Mouse (Mus musculus): Measurements from ENCODE around the gene Rae1. TPM values are rescaled to one million over a fixed set of nuclear protein-coding genes. Genes with fewer than 3 reads are reported as not detected.

Gene Rae1
- total RNA-seq, 1 experiment: 120 TPM

GRCm38 (mm10) chr2:173046582-173047297 lies 46.8 kb downstream of the Rae1 start:
- TF ChIP-seq MAFK (IDR thresholded peaks at IDR 0.05; ENCODE audit: insufficient read depth, low read depth, low read length) (no peak), ZC3H11A (IDR thresholded peaks at IDR 0.05; ENCODE audit: borderline replicate concordance, low read depth, low read length) (no peak), ZNF384 (IDR thresholded peaks at IDR 0.05; ENCODE audit: low read depth, low read length) (no peak), HCFC1 (IDR thresholded peaks at IDR 0.05; ENCODE audit: borderline replicate concordance, insufficient read depth, low read length) (no peak), CHD2 (IDR thresholded peaks at IDR 0.05; ENCODE audit: low read depth, low read length) (no peak)
- in situ Hi-C loops (cut with MboI; ENCODE audit: low sequenced_read_pairs in 2 of 2, unreplicated experiment in 2 of 2): no loop called here
- peak overlapping the region; percentile 5; the same call in 1 of the 2 replicates for H3K9ac ChIP-seq (ENCODE audit: insufficient read depth, low read depth, low read length, poor library complexity, severe bottlenecking)
- no peak overlapping the region for H3K4me3 ChIP-seq (ENCODE audit: insufficient read depth in 1 of 2, low read depth in 1 of 2, low read length in 2 of 2, poor library complexity in 1 of 2, severe bottlenecking in 1 of 2)
- H3K4me1 ChIP-seq (ENCODE audit: control insufficient read depth in 2 of 2, insufficient read depth in 2 of 2, low read length in 2 of 2, poor library complexity in 1 of 2): peaks cover 2 to 24% of the 10 kb centered on the region in 2 experiments; a peak in 1 of 4 replicates
- no peak overlapping the region for H3K27ac ChIP-seq (ENCODE audit: insufficient read depth, low read depth, low read length, poor library complexity, severe bottlenecking)
- H3K36me3 ChIP-seq (ENCODE audit: control insufficient read depth, insufficient read depth, low read length, poor library complexity, severe bottlenecking): no peaks in the 10 kb centered on the region
- no peaks in the 10 kb centered on the region for H3K9me3 ChIP-seq (ENCODE audit: control insufficient read depth, insufficient read depth, low read depth, low read length)
- no peak for DNase-seq (ENCODE audit: low read depth, low spot score)

- in situ Hi-C loops (cut with MboI; ENCODE audit: low sequenced_read_pairs in 2 of 2, unreplicated experiment in 2 of 2): no loop called here
- Histone ChIP-seq H3K9ac (ENCODE audit: insufficient read depth, low read depth, low read length, poor library complexity, severe bottlenecking) (no peak overlapping the region), H3K4me3 (ENCODE audit: insufficient read depth in 1 of 2, low read depth in 1 of 2, low read length in 2 of 2, poor library complexity in 1 of 2, severe bottlenecking in 1 of 2) (no peak overlapping the region), H3K4me1 (ENCODE audit: control insufficient read depth in 2 of 2, insufficient read depth in 2 of 2, low read length in 2 of 2, poor library complexity in 1 of 2) (peaks cover 2 to 24% of the 10 kb centered on the region in 2 experiments; a peak in 1 of 4 replicates), H3K27ac (ENCODE audit: insufficient read depth, low read depth, low read length, poor library complexity, severe bottlenecking) (no peak overlapping the region), H3K36me3 (ENCODE audit: control insufficient read depth, insufficient read depth, low read length, poor library complexity, severe bottlenecking) (no peaks in the 10 kb centered on the region), H3K9me3 (ENCODE audit: control insufficient read depth, insufficient read depth, low read depth, low read length) (no peaks in the 10 kb centered on the region)
- TF ChIP-seq HCFC1 (IDR thresholded peaks at IDR 0.05; ENCODE audit: borderline replicate concordance, insufficient read depth, low read length) (no peak), CHD2 (IDR thresholded peaks at IDR 0.05; ENCODE audit: low read depth, low read length) (no peak), ZC3H11A (IDR thresholded peaks at IDR 0.05; ENCODE audit: borderline replicate concordance, low read depth, low read length) (no peak), MAFK (IDR thresholded peaks at IDR 0.05; ENCODE audit: insufficient read depth, low read depth, low read length) (no peak), ZNF384 (IDR thresholded peaks at IDR 0.05; ENCODE audit: low read depth, low read length) (no peak)
- no peak for DNase-seq (ENCODE audit: low read depth, low spot score)
Observed at GRCm38 (mm10) chr2:173047471-173047870, 47.6 kb downstream of the Rae1 start.

DNA sequence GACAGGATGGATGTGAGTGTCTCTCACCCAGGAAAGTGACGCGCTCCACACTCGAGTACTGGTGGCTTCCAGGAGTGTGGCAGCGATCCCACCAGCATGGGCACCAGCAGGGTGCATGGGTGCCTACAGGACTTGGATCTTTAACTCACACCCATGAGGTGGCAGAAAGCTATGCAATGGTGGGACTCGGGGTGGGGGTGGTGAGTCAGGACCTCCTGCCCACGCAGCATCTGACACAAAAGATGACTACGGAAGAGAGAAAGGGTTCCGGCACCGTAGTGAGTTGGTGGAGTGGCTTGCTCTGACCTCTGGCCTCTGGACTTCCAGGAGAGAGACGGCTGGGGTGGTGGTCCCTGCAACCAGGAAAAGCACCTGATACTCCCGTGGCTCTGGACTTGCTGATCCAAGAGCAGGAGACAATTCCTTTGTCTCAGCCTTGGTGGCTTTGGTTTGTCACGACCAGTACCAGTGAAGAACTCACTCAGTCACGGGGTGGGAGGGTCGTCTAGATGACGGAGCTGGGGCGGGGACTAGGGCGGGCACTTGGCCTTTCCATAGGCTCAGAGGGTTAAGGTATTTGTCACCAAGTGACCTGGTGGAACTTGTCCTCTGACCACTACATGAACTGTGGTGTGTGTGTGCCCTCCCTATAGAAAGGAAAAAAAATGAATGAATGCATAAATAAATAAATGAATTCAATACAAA lies 48.3 kb downstream of the Rae1 start:
- Histone ChIP-seq H3K9me3 (ENCODE audit: control insufficient read depth, insufficient read depth, low read depth, low read length) (no peaks in the 10 kb centered on the region), H3K36me3 (ENCODE audit: control insufficient read depth, insufficient read depth, low read length, poor library complexity, severe bottlenecking) (no peaks in the 10 kb centered on the region), H3K9ac (ENCODE audit: insufficient read depth, low read depth, low read length, poor library complexity, severe bottlenecking) (no peak overlapping the region), H3K4me1 (ENCODE audit: control insufficient read depth in 2 of 2, insufficient read depth in 2 of 2, low read length in 2 of 2, poor library complexity in 1 of 2) (peaks cover 2 to 24% of the 10 kb centered on the region in 2 experiments; a peak in 1 of 4 replicates), H3K4me3 (ENCODE audit: insufficient read depth in 1 of 2, low read depth in 1 of 2, low read length in 2 of 2, poor library complexity in 1 of 2, severe bottlenecking in 1 of 2) (no peak overlapping the region), H3K27ac (ENCODE audit: insufficient read depth, low read depth, low read length, poor library complexity, severe bottlenecking) (no peak overlapping the region)
- no peak for TF ChIP-seq ZC3H11A (IDR thresholded peaks at IDR 0.05; ENCODE audit: borderline replicate concordance, low read depth, low read length)
- no peak for TF ChIP-seq HCFC1 (IDR thresholded peaks at IDR 0.05; ENCODE audit: borderline replicate concordance, insufficient read depth, low read length)
- TF ChIP-seq ZNF384 (IDR thresholded peaks at IDR 0.05; ENCODE audit: low read depth, low read length): no peak
- no peak for TF ChIP-seq CHD2 (IDR thresholded peaks at IDR 0.05; ENCODE audit: low read depth, low read length)
- no peak for TF ChIP-seq MAFK (IDR thresholded peaks at IDR 0.05; ENCODE audit: insufficient read depth, low read depth, low read length)
- in situ Hi-C loops (cut with MboI; ENCODE audit: low sequenced_read_pairs in 2 of 2, unreplicated experiment in 2 of 2): no loop called here
- DNase-seq (ENCODE audit: low read depth, low spot score): no peak

DNA sequence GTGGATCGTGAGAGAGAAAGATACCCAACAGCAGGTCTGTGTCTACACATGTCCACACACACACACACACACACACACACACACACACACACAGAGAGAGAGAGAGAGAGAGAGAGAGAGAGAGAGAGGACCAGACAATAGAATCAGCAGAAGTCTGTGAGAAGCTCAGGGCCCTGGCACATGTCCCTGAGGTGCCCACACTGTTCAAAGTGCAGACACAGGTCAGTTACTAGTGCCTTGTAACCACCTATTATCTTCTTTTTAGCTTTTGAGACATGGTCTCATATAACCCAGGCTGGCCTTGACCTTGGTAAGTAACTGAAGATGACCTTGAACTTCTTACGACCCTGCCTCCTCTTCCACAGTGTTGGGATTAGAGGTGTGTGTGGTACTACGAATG lies 49.3 kb downstream of the Rae1 start:
- H3K4me1 ChIP-seq (ENCODE audit: control insufficient read depth in 2 of 2, insufficient read depth in 2 of 2, low read length in 2 of 2, poor library complexity in 1 of 2): peaks cover 2 to 22% of the 10 kb centered on the region in 2 experiments; a peak in 1 of 4 replicates
- no peaks in the 10 kb centered on the region for H3K9me3 ChIP-seq (ENCODE audit: control insufficient read depth, insufficient read depth, low read depth, low read length)
- H3K27ac ChIP-seq (ENCODE audit: insufficient read depth, low read depth, low read length, poor library complexity, severe bottlenecking): no peak overlapping the region
- in situ Hi-C loops (cut with MboI; ENCODE audit: low sequenced_read_pairs in 2 of 2, unreplicated experiment in 2 of 2): no loop called here
- no peak overlapping the region for H3K4me3 ChIP-seq (ENCODE audit: insufficient read depth in 1 of 2, low read depth in 1 of 2, low read length in 2 of 2, poor library complexity in 1 of 2, severe bottlenecking in 1 of 2)
- no peak for DNase-seq (ENCODE audit: low read depth, low spot score)
- no peaks in the 10 kb centered on the region for H3K36me3 ChIP-seq (ENCODE audit: control insufficient read depth, insufficient read depth, low read length, poor library complexity, severe bottlenecking)
- no peak overlapping the region for H3K9ac ChIP-seq (ENCODE audit: insufficient read depth, low read depth, low read length, poor library complexity, severe bottlenecking)
- TF ChIP-seq ZC3H11A (IDR thresholded peaks at IDR 0.05; ENCODE audit: borderline replicate concordance, low read depth, low read length) (no peak), HCFC1 (IDR thresholded peaks at IDR 0.05; ENCODE audit: borderline replicate concordance, insufficient read depth, low read length) (no peak), MAFK (IDR thresholded peaks at IDR 0.05; ENCODE audit: insufficient read depth, low read depth, low read length) (no peak), ZNF384 (IDR thresholded peaks at IDR 0.05; ENCODE audit: low read depth, low read length) (no peak), CHD2 (IDR thresholded peaks at IDR 0.05; ENCODE audit: low read depth, low read length) (no peak)
